In genomic region chr9:108569381-108570206, GRCm38 (mm10) we compare ENCODE assay signal across 7 mouse cellular contexts. TPM values are rescaled to one million over a fixed set of nuclear protein-coding genes. Genes with fewer than 3 reads are reported as not detected.
DNase-seq lines count a peak whose midpoint lies in the region.

TSS of gene Dalrd3 (plus strand) at chr9:108569886.

- intact Hi-C loops in left cerebral cortex, postnatal 25 days (cut with DNase I) = no loop called here

- H3K9me3 ChIP-seq in midbrain, embryonic 10.5 days (replicated peaks) = no peaks in the 10 kb centered on the region

- peaks cover 80% of the 10 kb centered on the region for H3K4me1 ChIP-seq in midbrain, embryonic 10.5 days

- H3K4me3 ChIP-seq in midbrain, embryonic 10.5 days = peak within 1 kb of the TSS; percentile 80

- H3K36me3 ChIP-seq in midbrain, embryonic 10.5 days = peaks cover 56% of the 10 kb centered on the region

- peak; percentile 94 to 97 for DNase-seq in adrenal gland, adult (ENCODE audit: inconsistent age in 2 of 2, low spot score in 1 of 2)
- peak; percentile 92 for DNase-seq in embryo, embryonic 10 days (ENCODE audit: low spot score)
- DNase-seq in gastrocnemius, postnatal 10 days = peak; percentile 84
- DNase-seq in induced T-regulatory cell, adult 2 months (ENCODE audit: low read depth) = peak; percentile 96
- peak; percentile 89 to 97 for DNase-seq in left cerebral cortex, postnatal 25 days (ENCODE audit: low spot score in 2 of 2)
- DNase-seq in midbrain, embryonic 10.5 days (ENCODE audit: low spot score) = peak; percentile 93
- DNase-seq in right cerebral cortex, postnatal 4 days = peak; percentile 88

- no peaks in the 10 kb centered on the region for H3K27me3 ChIP-seq in midbrain, embryonic 10.5 days (ENCODE audit: low read depth, poor library complexity, severe bottlenecking)

- peak within 1 kb of the TSS; percentile 83 for H3K27ac ChIP-seq in midbrain, embryonic 10.5 days (replicated peaks)

- WGBS in midbrain, embryonic 10.5 days = 8% methylated on average over 42 of the region's 42 CpGs

RNA-seq across cellular contexts. Expression of gene Dalrd3, which starts in this region (rescaled TPM):
- total RNA-seq in gastrocnemius, postnatal 10 days (2021) = 10 to 100 TPM in 1 of 2 experiments, 1 to 10 TPM in 1; 6.6 to 11.5 TPM
- 10 to 100 TPM; 83.8 to 85.2 TPM for total RNA-seq in left cerebral cortex, postnatal 25 days (2021)
- 196 and 221 TPM in 2 replicates for polyA plus RNA-seq in midbrain, embryonic 10.5 days (2016; fragmentation: Nextera tagmentation; extraction: Ambion mirVana)

Comparison
In these comparisons a context has a peak if more than half of its experiments do, and no peak if none do; other contexts are left out.
1. Peak in every context shown above with its lines: DNase-seq, H3K4me3 ChIP-seq and H3K27ac ChIP-seq.
2. RNA of gene Dalrd3 (total RNA-seq): 83.8 to 85.2 TPM in left cerebral cortex, postnatal 25 days; 6.6 to 11.5 TPM in gastrocnemius, postnatal 10 days; every median in the first group is over 4 times any median in the second.